Mouse (Mus musculus): ENCODE measurements at regions not wholly inside any gene's neighbourhood (a gene's known extent, or its start where the extent isn't known, plus 50 kb on each side); places are given as distances from the start of the nearest gene placed in this dataset.

DNA sequence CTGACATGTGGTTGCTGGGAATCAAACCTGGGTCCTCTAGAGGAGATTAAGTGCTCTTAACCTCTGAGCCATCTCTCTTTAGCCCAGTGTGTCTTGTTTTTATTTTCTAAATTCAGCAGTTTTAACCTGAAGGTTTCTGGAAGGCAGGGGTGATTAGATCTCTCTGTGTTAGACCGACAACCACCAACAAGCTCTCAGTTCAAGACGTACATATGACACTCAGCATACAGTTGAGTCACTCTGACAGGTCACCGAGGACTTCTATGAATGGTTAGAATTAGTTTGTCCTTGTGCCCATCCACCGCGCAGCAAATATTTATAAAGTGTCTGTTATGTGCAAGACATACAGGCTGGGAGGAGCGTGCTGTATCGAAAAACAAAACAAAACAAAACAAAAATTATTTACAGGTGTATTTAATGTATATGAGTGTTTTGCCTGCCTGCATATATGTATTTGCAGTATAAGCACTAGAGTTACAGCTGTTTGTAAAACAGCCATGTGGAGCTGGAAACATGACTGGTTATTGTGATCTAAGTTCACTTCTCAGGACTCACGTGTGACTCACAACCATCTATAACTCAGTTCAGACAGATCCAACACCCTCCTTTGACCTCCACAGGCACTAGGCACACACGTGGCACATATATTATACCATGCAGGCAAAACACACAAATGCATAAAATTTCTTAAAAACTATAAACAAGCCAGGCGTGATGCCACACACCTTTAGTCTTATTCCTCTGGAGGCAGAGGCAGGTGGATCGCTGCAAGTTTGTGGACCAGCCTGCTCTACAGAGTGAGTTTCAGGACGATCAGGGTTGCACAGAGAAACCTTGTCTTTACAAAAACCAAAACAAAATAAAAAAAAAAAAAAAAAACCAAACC is 70.5 kb upstream of the Chd2 start:
- TF ChIP-seq CTCF (IDR thresholded peaks at IDR 0.05; ENCODE audit: low read depth) (no peak), EP300 (IDR thresholded peaks at IDR 0.05; ENCODE audit: low read depth) (no peak)

Measured in heart, postnatal 0 days (tissue).